Mouse (Mus musculus): ENCODE data around the gene Ttc30a2. TPM values are rescaled to one million over a fixed set of nuclear protein-coding genes. Genes with fewer than 3 reads are reported as not detected.
"Not testable (repeated sequence)": the region's sequence is repeated elsewhere in the genome, so short reads cannot be mapped to it uniquely, and the experiment has no call there.

Ttc30a2 gene
- polyA plus RNA-seq, 1 experiment from 2014 or later, result 0.59 TPM

GRCm38 (mm10) chr2:75991581-75992205 is 13.7 kb upstream of the Ttc30a2 start:
- Histone ChIP-seq H3K9ac (replicated peaks) (no peak overlapping the region), H3K27ac (peak overlapping the region; percentile 73), H3K27me3 (no peaks in the 10 kb centered on the region), H3K9me3 (no peaks in the 10 kb centered on the region), H3K4me2 (no peak overlapping the region; the same call in 1 of the 2 replicates), H3K4me3 (replicated peaks) (no peak overlapping the region), H3K36me3 (no peaks in the 10 kb centered on the region), H3K4me1 (replicated peaks) (peaks cover 59% of the 10 kb centered on the region)
- peak; percentile 46; the same call in 1 of the 2 replicates for ATAC-seq (ENCODE audit: insufficient number of reproducible peaks, insufficient read depth, low FRiP score, low TSS enrichment, low read depth)
- 7% methylated on average over 6 of the region's 6 CpGs for WGBS

GRCm38 (mm10) chr2:75990885-75991539 is 13.0 kb upstream of the Ttc30a2 start:
- H3K9ac ChIP-seq (replicated peaks), result no peak overlapping the region
- H3K4me2 ChIP-seq, result no peak overlapping the region
- no peaks in the 10 kb centered on the region for H3K9me3 ChIP-seq
- H3K27me3 ChIP-seq, result no peaks in the 10 kb centered on the region
- no peaks in the 10 kb centered on the region for H3K36me3 ChIP-seq
- peaks cover 64% of the 10 kb centered on the region for H3K4me1 ChIP-seq (replicated peaks)
- H3K27ac ChIP-seq, result peak overlapping the region; percentile 80
- H3K4me3 ChIP-seq (replicated peaks), result no peak overlapping the region
- 47% methylated on average over 13 of the region's 13 CpGs for WGBS
- no peak for ATAC-seq (ENCODE audit: insufficient number of reproducible peaks, insufficient read depth, low FRiP score, low TSS enrichment, low read depth)

- 52% methylated on average over 4 of the region's 4 CpGs for WGBS
- H3K27me3 ChIP-seq, result no peaks in the 10 kb centered on the region
- no peak overlapping the region for H3K9ac ChIP-seq (replicated peaks)
- peak overlapping the region; percentile 8; the same call in 1 of the 2 replicates for H3K4me2 ChIP-seq
- peak overlapping the region; percentile 80 for H3K27ac ChIP-seq
- ATAC-seq (ENCODE audit: insufficient number of reproducible peaks, insufficient read depth, low FRiP score, low TSS enrichment, low read depth), result no peak
- H3K36me3 ChIP-seq, result no peaks in the 10 kb centered on the region
- no peak overlapping the region for H3K4me3 ChIP-seq (replicated peaks)
- H3K9me3 ChIP-seq, result no peaks in the 10 kb centered on the region
- H3K4me1 ChIP-seq (replicated peaks), result peaks cover 68% of the 10 kb centered on the region
Observed at GRCm38 (mm10) chr2:75989694-75990093, 11.7 kb upstream of the Ttc30a2 start.

GRCm38 (mm10) chr2:75988779-75989363 is 10.9 kb upstream of the Ttc30a2 start:
- Histone ChIP-seq H3K4me2 (peak overlapping the region; percentile 21), H3K27me3 (no peaks in the 10 kb centered on the region), H3K36me3 (no peaks in the 10 kb centered on the region), H3K4me3 (replicated peaks) (no peak overlapping the region), H3K27ac (peak overlapping the region; percentile 80), H3K9me3 (no peaks in the 10 kb centered on the region), H3K9ac (replicated peaks) (no peak overlapping the region), H3K4me1 (replicated peaks) (peaks cover 68% of the 10 kb centered on the region)
- 21% methylated on average over 7 of the region's 7 CpGs for WGBS
- ATAC-seq (ENCODE audit: insufficient number of reproducible peaks, insufficient read depth, low FRiP score, low TSS enrichment, low read depth), result no peak

- H3K9me3 ChIP-seq, result no peaks in the 10 kb centered on the region
- no peaks in the 10 kb centered on the region for H3K36me3 ChIP-seq
- H3K27ac ChIP-seq, result peak overlapping the region; percentile 80
- H3K4me1 ChIP-seq (replicated peaks), result peaks cover 68% of the 10 kb centered on the region
- H3K27me3 ChIP-seq, result no peaks in the 10 kb centered on the region
- H3K4me2 ChIP-seq, result peak overlapping the region; percentile 21
- no peak overlapping the region for H3K9ac ChIP-seq (replicated peaks)
- 23% methylated on average over 4 of the region's 4 CpGs for WGBS
- no peak overlapping the region for H3K4me3 ChIP-seq (replicated peaks)
- peak; percentile 18; the same call in 1 of the 2 replicates for ATAC-seq (ENCODE audit: insufficient number of reproducible peaks, insufficient read depth, low FRiP score, low TSS enrichment, low read depth)
Observed at GRCm38 (mm10) chr2:75988378-75988777, 10.4 kb upstream of the Ttc30a2 start.

- Histone ChIP-seq H3K27me3 (no peaks in the 10 kb centered on the region), H3K36me3 (no peaks in the 10 kb centered on the region), H3K27ac (peak overlapping the region; percentile 80), H3K9ac (replicated peaks) (no peak overlapping the region), H3K4me1 (replicated peaks) (peaks cover 68% of the 10 kb centered on the region), H3K9me3 (no peaks in the 10 kb centered on the region), H3K4me3 (replicated peaks) (no peak overlapping the region), H3K4me2 (no peak overlapping the region)
- no peak for ATAC-seq (ENCODE audit: insufficient number of reproducible peaks, insufficient read depth, low FRiP score, low TSS enrichment, low read depth)
- WGBS, result 68% methylated on average over 9 of the region's 9 CpGs
Observed at GRCm38 (mm10) chr2:75987739-75988138, 9.8 kb upstream of the Ttc30a2 start.

GRCm38 (mm10) chr2:75985124-75985523 is 7.2 kb upstream of the Ttc30a2 start:
- 0 out of 2 replicates have a peak overlapping the region, but pooled peaks have one; percentile 20 for H3K27ac ChIP-seq
- no peak overlapping the region for H3K4me3 ChIP-seq (replicated peaks)
- no peaks in the 10 kb centered on the region for H3K27me3 ChIP-seq
- no peaks in the 10 kb centered on the region for H3K9me3 ChIP-seq
- H3K9ac ChIP-seq (replicated peaks), result no peak overlapping the region
- no peak for ATAC-seq (ENCODE audit: insufficient number of reproducible peaks, insufficient read depth, low FRiP score, low TSS enrichment, low read depth)
- peaks cover 42% of the 10 kb centered on the region for H3K4me1 ChIP-seq (replicated peaks)
- no peak overlapping the region for H3K4me2 ChIP-seq
- 8% methylated on average over 2 of the region's 2 CpGs for WGBS
- H3K36me3 ChIP-seq, result no peaks in the 10 kb centered on the region

GRCm38 (mm10) chr2:75983847-75984246 is 5.9 kb upstream of the Ttc30a2 start:
- Histone ChIP-seq H3K27ac (no peak overlapping the region), H3K9me3 (no peaks in the 10 kb centered on the region), H3K36me3 (no peaks in the 10 kb centered on the region), H3K4me1 (replicated peaks) (peaks cover 30% of the 10 kb centered on the region), H3K4me3 (replicated peaks) (no peak overlapping the region), H3K9ac (replicated peaks) (no peak overlapping the region), H3K27me3 (no peaks in the 10 kb centered on the region), H3K4me2 (no peak overlapping the region)
- ATAC-seq (ENCODE audit: insufficient number of reproducible peaks, insufficient read depth, low FRiP score, low TSS enrichment, low read depth), result no peak
- WGBS, result 84% methylated on average over 3 of the region's 3 CpGs

GRCm38 (mm10) chr2:75983091-75983490 is 5.1 kb upstream of the Ttc30a2 start:
- H3K4me1 ChIP-seq (replicated peaks), result peaks cover 23% of the 10 kb centered on the region
- H3K27me3 ChIP-seq, result no peaks in the 10 kb centered on the region
- ATAC-seq (ENCODE audit: insufficient number of reproducible peaks, insufficient read depth, low FRiP score, low TSS enrichment, low read depth), result no peak
- no peaks in the 10 kb centered on the region for H3K36me3 ChIP-seq
- H3K9ac ChIP-seq (replicated peaks), result no peak overlapping the region
- H3K4me3 ChIP-seq (replicated peaks), result no peak overlapping the region
- no peak overlapping the region for H3K4me2 ChIP-seq
- H3K27ac ChIP-seq, result no peak overlapping the region
- over 99% methylated on average over 3 of the region's 3 CpGs for WGBS
- no peaks in the 10 kb centered on the region for H3K9me3 ChIP-seq

GRCm38 (mm10) chr2:75982626-75983025 is 4.7 kb upstream of the Ttc30a2 start:
- 93% methylated on average over 4 of the region's 4 CpGs for WGBS
- ATAC-seq (ENCODE audit: insufficient number of reproducible peaks, insufficient read depth, low FRiP score, low TSS enrichment, low read depth), result no peak
- H3K9ac ChIP-seq (replicated peaks), result no peak overlapping the region

GRCm38 (mm10) chr2:75981440-75982081 is 3.6 kb upstream of the Ttc30a2 start, which contains the start of gene Ttc30a1:
TSS of gene Ttc30a1 (minus strand) at chr2:75981967.
- not testable (repeated sequence) for H3K9me3 ChIP-seq; H3K36me3 ChIP-seq; H3K4me1 ChIP-seq (replicated peaks); H3K27me3 ChIP-seq
- peak within 1 kb of the TSS; percentile 68 for H3K4me2 ChIP-seq
- WGBS, result 2% methylated on average over 30 of the region's 34 CpGs
- peak within 1 kb of the TSS; percentile 31; the same call in 1 of the 2 replicates for H3K9ac ChIP-seq (replicated peaks)
- peak within 1 kb of the TSS; percentile 45 for H3K4me3 ChIP-seq (replicated peaks)
- peak within 1 kb of the TSS; percentile 54; the same call in 1 of the 2 replicates for H3K27ac ChIP-seq
- ATAC-seq (ENCODE audit: insufficient number of reproducible peaks, insufficient read depth, low FRiP score, low TSS enrichment, low read depth), result peak; percentile 54

More at GRCm38 (mm10) chr2:75982626-75983025, 4.7 kb upstream of the Ttc30a2 start:
- H3K4me3 ChIP-seq (replicated peaks), result no peak overlapping the region
- no peak overlapping the region for H3K4me2 ChIP-seq
- H3K27ac ChIP-seq, result no peak overlapping the region
- no peaks in the 10 kb centered on the region for H3K9me3 ChIP-seq
- peaks cover 18% of the 10 kb centered on the region for H3K4me1 ChIP-seq (replicated peaks)
- H3K27me3 ChIP-seq, result no peaks in the 10 kb centered on the region
- H3K36me3 ChIP-seq, result no peaks in the 10 kb centered on the region
